Mouse (Mus musculus) kidney, adult 2 months (tissue): ENCODE data around the gene Tuba4a. TPM values are rescaled to one million over a fixed set of nuclear protein-coding genes. Genes with fewer than 3 reads are reported as not detected.

Source experiments
- DNase-seq: peaks from one replicate; pipeline ENCODE4 v3.0.0; 2021
- H3K27ac ChIP-seq: fragments of 200-500 bp; 2 replicates; pipeline ENCODE4 v1.5.1; 2012; ENCODE audit warnings: low read depth, low read length, control low read depth, inconsistent platforms; ENCODE audit not compliant: insufficient read depth
- H3K27me3 ChIP-seq: fragments of 200-500 bp; replicated peaks from 2 replicates; pipeline ENCODE4 v1.6.1; 2012; ENCODE audit warnings: mild to moderate bottlenecking, moderate library complexity, low read length, inconsistent platforms; ENCODE audit not compliant: control insufficient read depth, insufficient read depth
- H3K36me3 ChIP-seq: fragments of 200-500 bp; 2 replicates; pipeline ENCODE4 v1.6.1; 2012; ENCODE audit warnings: mild to moderate bottlenecking, moderate library complexity, low read length, inconsistent platforms; ENCODE audit not compliant: control insufficient read depth, insufficient read depth
- H3K4me1 ChIP-seq: fragments of 200-500 bp; 2 replicates; pipeline ENCODE4 v1.6.1; 2011; ENCODE audit warnings: low read length; ENCODE audit not compliant: control insufficient read depth, insufficient read depth
- H3K4me3 ChIP-seq: fragments of 200-500 bp; 2 replicates; pipeline ENCODE4 v1.5.1; 2011; ENCODE audit warnings: mild to moderate bottlenecking, low read depth, low read length, control low read depth; ENCODE audit not compliant: insufficient read depth
- CTCF ChIP-seq: fragments of 200-500 bp; conservative IDR thresholded peaks from 2 replicates; pipeline ENCODE4 v1.5.1; 2011; ENCODE audit warnings: low read depth, mild to moderate bottlenecking, control low read depth, low read length, moderate library complexity, mixed read lengths; ENCODE audit not compliant: insufficient read depth, insufficient read length
- POLR2A ChIP-seq: fragments of 200-500 bp; IDR thresholded peaks from one replicate; pipeline ENCODE4 v1.6.1; 2011; ENCODE audit warnings: low read depth, low read length, control low read depth
- WGBS: fragments of 180-500 bp; shearing (Covaris S2); methylation state at CpG from one replicate; pipeline ENCODE4 v1.1.7; 2018; 5-methylcytosine and 5-hydroxymethylcytosine counted together
- polyA plus RNA-seq: library from polyadenylated mRNA; depleted of rRNA; stranded (reverse); fragments of >200 nt; gene quantifications from 2 replicates; pipeline ENCODE4 v1.2.3, GENCODE M21; 2012

Gene Tuba4a
- polyA plus RNA-seq, 1 experiment: 301 TPM

GRCm38 (mm10) chr1:75210136-75211087, 9.3 kb downstream of the Tuba4a start, which contains the start of the genes Glb1l and Stk16:
TSS of gene Glb1l (minus strand) at chr1:75210813.
TSS of gene Stk16 (plus strand) at chr1:75210838.
- 2% methylated on average over 42 of the region's 42 CpGs for WGBS
- TF ChIP-seq CTCF: no peak
- peak; percentile 78 for TF ChIP-seq POLR2A
- Histone ChIP-seq H3K27ac (peak within 1 kb of the TSS; percentile 87), H3K4me1 (peaks cover 23% of the 10 kb centered on the region), H3K4me3 (peak within 1 kb of the TSS; percentile 86), H3K36me3 (peaks cover 5% of the 10 kb centered on the region; the same call in 1 of the 2 replicates), H3K27me3 (no peaks in the 10 kb centered on the region)
- DNase-seq: peak; percentile 98

- Histone ChIP-seq H3K4me1 (peaks cover 20% of the 10 kb centered on the region), H3K27me3 (no peaks in the 10 kb centered on the region), H3K36me3 (peaks cover 4% of the 10 kb centered on the region; the same call in 1 of the 2 replicates), H3K4me3 (peak overlapping the region; percentile 79), H3K27ac (peak overlapping the region; percentile 66)
- WGBS: 3% methylated on average over 34 of the region's 34 CpGs
- no peak for TF ChIP-seq CTCF
- peak; percentile 55 for TF ChIP-seq POLR2A
- DNase-seq: peak; percentile 95
Measured at GRCm38 (mm10) chr1:75208967-75209678, 10.5 kb downstream of the Tuba4a start.

GRCm38 (mm10) chr1:75201236-75201635, 18.4 kb downstream of the Tuba4a start:
- peak; percentile 87 for DNase-seq
- WGBS: 49% methylated on average over 1 of the region's 1 CpGs
- Histone ChIP-seq H3K4me3 (no peak overlapping the region), H3K27me3 (no peaks in the 10 kb centered on the region), H3K27ac (no peak overlapping the region), H3K36me3 (no peaks in the 10 kb centered on the region; the same call in 1 of the 2 replicates), H3K4me1 (no peaks in the 10 kb centered on the region)
- TF ChIP-seq CTCF: no peak
- no peak for TF ChIP-seq POLR2A

- Histone ChIP-seq H3K27me3 (no peaks in the 10 kb centered on the region), H3K4me3 (peak overlapping the region; percentile 84)
Measured at GRCm38 (mm10) chr1:75192452-75192851, 27.2 kb downstream of the Tuba4a start.

GRCm38 (mm10) chr1:75191622-75192402, 27.9 kb downstream of the Tuba4a start, which contains the start of the genes Ankzf1 and Atg9a:
TSS of gene Ankzf1 (plus strand) at chr1:75192151.
TSS of gene Atg9a (minus strand) at chr1:75192196.
- H3K4me1 ChIP-seq: peaks cover 10% of the 10 kb centered on the region; the same call in 1 of the 2 replicates
- no peaks in the 10 kb centered on the region for H3K27me3 ChIP-seq
- no peaks in the 10 kb centered on the region; the same call in none of the 2 replicates for H3K36me3 ChIP-seq
- peak within 1 kb of the TSS; percentile 88 for H3K4me3 ChIP-seq
- H3K27ac ChIP-seq: peak within 1 kb of the TSS; percentile 94
- WGBS: under 1% methylated on average over 55 of the region's 56 CpGs
- peak; percentile 99 for DNase-seq
- TF ChIP-seq CTCF (no peak), POLR2A (peak; percentile 31)

More at GRCm38 (mm10) chr1:75192452-75192851, 27.2 kb downstream of the Tuba4a start:
- peak; percentile 81 for DNase-seq
- H3K27ac ChIP-seq: peak overlapping the region; percentile 94
- TF ChIP-seq CTCF: no peak
- TF ChIP-seq POLR2A: no peak
- peaks cover 10% of the 10 kb centered on the region; the same call in 1 of the 2 replicates for H3K4me1 ChIP-seq
- H3K36me3 ChIP-seq: no peaks in the 10 kb centered on the region; the same call in none of the 2 replicates
- under 1% methylated on average over 19 of the region's 19 CpGs for WGBS

GRCm38 (mm10) chr1:75191258-75191621, 28.4 kb downstream of the Tuba4a start:
- Histone ChIP-seq H3K27ac (peak overlapping the region; percentile 17; the same call in 1 of the 2 replicates), H3K4me3 (peak overlapping the region; percentile 88), H3K36me3 (no peaks in the 10 kb centered on the region; the same call in none of the 2 replicates), H3K27me3 (no peaks in the 10 kb centered on the region), H3K4me1 (peaks cover 10% of the 10 kb centered on the region; the same call in 1 of the 2 replicates)
- TF ChIP-seq CTCF: no peak
- no peak for TF ChIP-seq POLR2A
- DNase-seq: no peak
- 40% methylated on average over 5 of the region's 5 CpGs for WGBS
